Mouse (Mus musculus) midbrain, postnatal 0 days (tissue): ENCODE data around the gene Ovgp1. TPM values are rescaled to one million over a fixed set of nuclear protein-coding genes. Genes with fewer than 3 reads are reported as not detected.

Experiments used
- ATAC-seq: fragments of 200-750 bp; cut with Nextera tagmentation; 2 replicates; pipeline ENCODE4 v1.8.0; 2017; ENCODE audit warnings: moderate number of reproducible peaks, mild to moderate bottlenecking, moderate TSS enrichment, moderate library complexity; ENCODE audit not compliant: low FRiP score
- DNase-seq: peaks from one replicate; pipeline ENCODE4 v3.0.0-alpha.2; 2015; ENCODE audit warnings: low spot score
- H3K27ac ChIP-seq: fragments of 300-500 bp; sonication (generic); 2 replicates; pipeline ENCODE4 v1.5.1; 2014; ENCODE audit warnings: low read depth, mild to moderate bottlenecking, low read length, mixed read lengths
- H3K27me3 ChIP-seq: fragments of 300-500 bp; sonication (generic); 2 replicates; pipeline ENCODE4 v1.6.1; 2014; ENCODE audit warnings: low read length, control low read depth, mixed read lengths; ENCODE audit not compliant: insufficient read depth
- H3K36me3 ChIP-seq: fragments of 300-500 bp; sonication (generic); 2 replicates; pipeline ENCODE4 v1.6.1; 2014; ENCODE audit warnings: low read length, control low read depth, mixed read lengths; ENCODE audit not compliant: insufficient read depth
- H3K4me1 ChIP-seq: fragments of 300-500 bp; sonication (generic); 2 replicates; pipeline ENCODE4 v1.6.1; 2014; ENCODE audit warnings: mild to moderate bottlenecking, control low read depth, antibody characterized with exemption, low read length, mixed read lengths; ENCODE audit not compliant: insufficient read depth
- H3K4me2 ChIP-seq: fragments of 300-500 bp; sonication (generic); 2 replicates; pipeline ENCODE4 v1.6.1; 2014; ENCODE audit warnings: low read depth, mild to moderate bottlenecking, low read length, mixed read lengths; ENCODE audit not compliant: poor library complexity, severe bottlenecking
- H3K4me3 ChIP-seq: fragments of 300-500 bp; sonication (generic); 2 replicates; pipeline ENCODE4 v1.5.1; 2014; ENCODE audit warnings: low read depth, mild to moderate bottlenecking, low read length, moderate library complexity
- H3K9ac ChIP-seq: fragments of 300-500 bp; sonication (generic); replicated peaks from 2 replicates; pipeline ENCODE4 v1.6.1; 2014; ENCODE audit warnings: mild to moderate bottlenecking, low read length, moderate library complexity, mixed read lengths; ENCODE audit not compliant: poor library complexity, severe bottlenecking
- H3K9me3 ChIP-seq: fragments of 300-500 bp; sonication (generic); 2 replicates; pipeline ENCODE4 v1.6.1; 2016; ENCODE audit warnings: low read length, control low read depth
- CTCF ChIP-seq: IDR thresholded peaks from 2 replicates; pipeline ENCODE4 v1.5.1; 2016; ENCODE audit warnings: antibody characterized with exemption, mild to moderate bottlenecking
- WGBS: fragments of 180-500 bp; shearing (Covaris S2); extraction: QIAGEN DNeasy Blood & Tissue Kit; methylation state at CpG from one replicate; pipeline ENCODE4 v1.1.7; 2014; 5-methylcytosine and 5-hydroxymethylcytosine counted together
- polyA plus RNA-seq: library from polyadenylated mRNA; unstranded; fragments of >200 nt; fragmentation: Nextera tagmentation; extraction: Ambion mirVana; gene quantifications from 2 replicates; pipeline ENCODE4 v1.2.1, GENCODE M21; 2015
- total RNA-seq: library from RNA; depleted of rRNA; stranded (reverse); fragments of >200 nt; gene quantifications from 2 replicates; pipeline ENCODE4 v1.2.3, GENCODE M21; 2014; rRNA removed

Ovgp1 gene
- total RNA-seq = 4.8 and 6.8 TPM in 2 replicates
- polyA plus RNA-seq = 4.8 and 7.6 TPM in 2 replicates

GRCm38 (mm10) chr3:105973411-105973810 is at the start of gene Ovgp1:
Ovgp1 (plus strand) TSS chr3:105973711.
- WGBS = 83% methylated on average over 3 of the region's 3 CpGs
- no peak for ATAC-seq
- no peak within 1 kb of the TSS for H3K4me3 ChIP-seq

DNA sequence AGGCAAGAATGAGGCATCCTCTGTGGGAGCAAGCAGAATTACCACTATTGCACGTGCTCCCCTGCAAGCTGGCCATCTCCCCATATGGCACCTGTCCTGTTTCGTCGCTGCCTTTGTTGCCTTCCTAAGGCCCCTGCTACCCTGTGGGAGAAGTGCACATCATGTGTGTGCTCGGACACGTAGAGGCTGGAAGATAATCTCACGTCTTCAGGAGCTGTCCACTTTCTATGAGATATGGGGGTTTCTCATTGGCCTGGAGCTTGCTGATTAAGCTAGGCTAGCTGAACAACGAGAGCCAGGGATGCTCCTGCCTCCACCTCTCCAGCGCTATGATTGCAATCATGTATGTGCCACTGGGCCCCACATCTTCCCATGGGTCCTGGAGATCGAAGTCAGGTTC is 48.9 kb upstream of the Ovgp1 start:
- Histone ChIP-seq H3K36me3 (no peaks in the 10 kb centered on the region), H3K9ac (no peak overlapping the region), H3K27me3 (no peaks in the 10 kb centered on the region), H3K9me3 (no peaks in the 10 kb centered on the region), H3K4me1 (no peaks in the 10 kb centered on the region), H3K4me2 (no peak overlapping the region), H3K27ac (no peak overlapping the region), H3K4me3 (no peak overlapping the region)
- ATAC-seq (no peak), DNase-seq (no peak)
- TF ChIP-seq CTCF = no peak
- 89% methylated on average over 9 of the region's 9 CpGs for WGBS

More at GRCm38 (mm10) chr3:105973411-105973810, at the start of gene Ovgp1:
- Histone ChIP-seq H3K4me1 (no peaks in the 10 kb centered on the region), H3K9me3 (no peaks in the 10 kb centered on the region), H3K36me3 (peaks cover 17% of the 10 kb centered on the region), H3K9ac (no peak within 1 kb of the TSS), H3K27ac (no peak within 1 kb of the TSS), H3K27me3 (no peaks in the 10 kb centered on the region), H3K4me2 (no peak within 1 kb of the TSS)
- no peak for TF ChIP-seq CTCF
- DNase-seq = no peak

DNA sequence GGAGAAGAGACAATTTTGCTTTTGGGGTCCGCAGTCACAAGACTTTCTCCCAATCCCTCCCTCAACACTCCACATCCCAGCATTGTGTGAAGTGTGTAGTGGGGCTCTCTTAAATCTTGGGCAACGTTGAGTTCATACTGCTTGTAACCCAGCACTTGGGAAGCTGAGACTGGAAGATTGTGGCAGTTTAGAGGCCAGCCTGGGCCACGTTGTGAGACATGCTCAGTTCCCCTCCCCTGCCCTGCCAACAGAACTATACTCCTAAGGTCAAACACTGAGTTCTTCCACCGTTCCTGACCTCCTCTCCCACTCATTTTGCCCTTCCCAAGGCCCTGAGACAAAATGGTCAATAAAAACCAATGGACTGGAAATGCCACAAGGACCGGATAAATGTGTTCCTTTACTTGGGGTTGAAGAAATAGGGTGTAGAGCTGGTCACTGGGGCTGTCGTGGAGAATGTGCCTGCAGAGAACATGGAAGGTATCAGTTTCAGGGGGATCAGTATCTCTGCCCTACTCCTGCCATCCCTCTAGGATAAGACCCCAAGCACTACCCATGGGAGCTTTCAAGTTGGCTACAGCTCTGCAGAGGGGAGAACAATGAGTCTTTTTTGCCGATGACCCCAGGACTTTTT is 45.8 kb upstream of the Ovgp1 start:
- H3K9ac ChIP-seq = no peak overlapping the region
- H3K9me3 ChIP-seq = no peaks in the 10 kb centered on the region
- no peak for DNase-seq
- H3K4me2 ChIP-seq = no peak overlapping the region
- H3K36me3 ChIP-seq = no peaks in the 10 kb centered on the region
- H3K27me3 ChIP-seq = no peaks in the 10 kb centered on the region
- H3K27ac ChIP-seq = no peak overlapping the region
- H3K4me1 ChIP-seq = no peaks in the 10 kb centered on the region
- no peak for ATAC-seq
- H3K4me3 ChIP-seq = no peak overlapping the region
- WGBS = 89% methylated on average over 7 of the region's 7 CpGs
- TF ChIP-seq CTCF = no peak

DNA sequence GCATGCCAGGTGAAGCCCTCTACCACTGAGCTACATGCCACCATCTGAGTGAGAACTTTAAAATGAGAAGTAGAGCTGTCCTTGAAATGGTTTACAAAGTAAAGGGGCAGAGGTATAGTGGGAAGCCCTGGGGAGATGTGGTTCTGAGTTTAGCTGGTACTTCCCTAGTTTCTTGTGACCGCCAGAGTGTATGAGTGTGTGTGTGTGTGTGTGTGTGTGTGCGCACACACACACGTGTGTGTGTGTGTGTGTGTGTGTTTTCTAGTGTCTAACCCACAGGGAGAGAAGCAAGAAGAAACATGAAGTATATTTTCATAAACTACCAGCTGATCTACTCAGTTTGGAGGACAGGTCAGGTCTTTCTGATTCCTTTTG is 45.3 kb upstream of the Ovgp1 start:
- no peaks in the 10 kb centered on the region for H3K4me1 ChIP-seq
- no peak overlapping the region for H3K4me3 ChIP-seq
- DNase-seq = no peak
- H3K9me3 ChIP-seq = no peaks in the 10 kb centered on the region
- H3K4me2 ChIP-seq = no peak overlapping the region
- WGBS = 92% methylated on average over 3 of the region's 3 CpGs
- H3K27me3 ChIP-seq = no peaks in the 10 kb centered on the region
- no peaks in the 10 kb centered on the region for H3K36me3 ChIP-seq
- H3K9ac ChIP-seq = no peak overlapping the region
- ATAC-seq = no peak
- TF ChIP-seq CTCF = no peak
- no peak overlapping the region for H3K27ac ChIP-seq

- ATAC-seq = no peak
- no peaks in the 10 kb centered on the region for H3K4me1 ChIP-seq
- H3K4me2 ChIP-seq = no peak overlapping the region
- no peaks in the 10 kb centered on the region for H3K36me3 ChIP-seq
- no peak overlapping the region for H3K4me3 ChIP-seq
- H3K27me3 ChIP-seq = no peaks in the 10 kb centered on the region
- DNase-seq = no peak
- no peak overlapping the region for H3K9ac ChIP-seq
- H3K27ac ChIP-seq = no peak overlapping the region
- TF ChIP-seq CTCF = no peak
- no peaks in the 10 kb centered on the region for H3K9me3 ChIP-seq
- 87% methylated on average over 6 of the region's 6 CpGs for WGBS
Observed at GRCm38 (mm10) chr3:105928781-105929180, 44.7 kb upstream of the Ovgp1 start.

DNA sequence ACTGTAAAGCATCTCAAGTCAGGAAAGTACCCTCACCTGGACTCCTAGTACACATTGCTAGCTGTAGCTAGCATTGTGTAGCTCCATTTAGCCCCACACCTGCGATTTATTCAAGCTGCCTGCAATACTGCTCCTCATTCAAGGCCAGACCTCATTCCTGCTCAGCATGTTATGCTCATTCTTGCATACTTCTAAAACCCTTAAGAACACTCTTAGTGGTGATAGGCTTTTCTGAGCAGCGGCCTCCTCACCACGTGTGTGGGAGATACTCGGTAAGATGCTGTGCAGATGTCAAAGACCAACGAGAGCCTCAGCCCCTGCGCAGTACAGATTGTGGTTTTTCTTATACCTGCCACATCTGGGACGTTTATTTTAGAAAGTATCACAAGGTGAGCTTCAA is 43.7 kb upstream of the Ovgp1 start:
- WGBS = 84% methylated on average over 7 of the region's 7 CpGs
- no peak for DNase-seq
- H3K9ac ChIP-seq = no peak overlapping the region
- TF ChIP-seq CTCF = no peak
- H3K36me3 ChIP-seq = no peaks in the 10 kb centered on the region
- no peak overlapping the region for H3K27ac ChIP-seq
- H3K4me1 ChIP-seq = no peaks in the 10 kb centered on the region
- no peak overlapping the region for H3K4me3 ChIP-seq
- no peak overlapping the region for H3K4me2 ChIP-seq
- H3K27me3 ChIP-seq = no peaks in the 10 kb centered on the region
- no peak for ATAC-seq
- no peaks in the 10 kb centered on the region for H3K9me3 ChIP-seq
